Mouse (Mus musculus) liver, embryonic 14.5 days (tissue): ENCODE measurements around the gene Zc3h12c. TPM values are rescaled to one million over a fixed set of nuclear protein-coding genes. Genes with fewer than 3 reads are reported as not detected.

Source experiments
- ATAC-seq: fragments of 200-750 bp; cut with Nextera tagmentation; 2 replicates; pipeline ENCODE4 v1.8.0; 2017; ENCODE audit warnings: moderate number of reproducible peaks, mild to moderate bottlenecking, moderate library complexity; ENCODE audit not compliant: insufficient read depth
- DNase-seq, 3 experiments: peaks; one replicate each; pipeline ENCODE4 v3.0.0-alpha.2; 2012 to 2013; ENCODE audit warnings: low read depth in 3 of 3, low spot score in 3 of 3
- H3K27ac ChIP-seq: fragments of 300-500 bp; sonication (generic); 2 replicates; pipeline ENCODE4 v1.5.1; 2014; ENCODE audit warnings: moderate library complexity, mild to moderate bottlenecking, control low read depth, inconsistent platforms
- H3K27me3 ChIP-seq: fragments of 300-500 bp; sonication (generic); 2 replicates; pipeline ENCODE4 v1.6.1; 2014; ENCODE audit warnings: mild to moderate bottlenecking, low read length, moderate library complexity; ENCODE audit not compliant: control insufficient read depth, insufficient read depth
- H3K36me3 ChIP-seq: fragments of 300-500 bp; sonication (generic); replicated peaks from 2 replicates; pipeline ENCODE4 v1.6.1; 2014; ENCODE audit warnings: low read depth; ENCODE audit not compliant: control insufficient read depth, insufficient read depth
- H3K4me1 ChIP-seq, 2 experiments: fragments of 200-500 bp in 1 of 2; fragments of 300-500 bp in 1 of 2; sonication (generic) in 1 of 2; replicated peaks; 2 replicates each; pipeline ENCODE4 v1.6.1; 2012 to 2014; ENCODE audit warnings: antibody characterized with exemption in 1 of 2, inconsistent platforms in 1 of 2, low read length in 1 of 2; ENCODE audit not compliant: control insufficient read depth in 2 of 2, insufficient read depth in 2 of 2
- H3K4me2 ChIP-seq: fragments of 300-500 bp; sonication (generic); 2 replicates; pipeline ENCODE4 v1.6.1; 2014; ENCODE audit warnings: low read depth, mild to moderate bottlenecking, control low read depth, moderate library complexity
- H3K4me3 ChIP-seq, 2 experiments: fragments of 200-500 bp in 1 of 2; fragments of 300-500 bp in 1 of 2; sonication (generic) in 1 of 2; 2 replicates each; pipeline ENCODE4 v1.5.1; 2012 to 2014; ENCODE audit warnings: low read depth in 2 of 2, low read length in 2 of 2, mild to moderate bottlenecking in 2 of 2, control low read depth in 1 of 2, inconsistent platforms in 1 of 2, moderate library complexity in 1 of 2; ENCODE audit not compliant: insufficient read depth in 1 of 2
- H3K9ac ChIP-seq: fragments of 300-500 bp; sonication (generic); replicated peaks from 2 replicates; pipeline ENCODE4 v1.6.1; 2014; ENCODE audit warnings: mild to moderate bottlenecking, control low read depth, moderate library complexity
- H3K9me3 ChIP-seq: fragments of 300-500 bp; sonication (generic); 2 replicates; pipeline ENCODE4 v1.6.1; 2016; ENCODE audit warnings: low read length, mixed read lengths; ENCODE audit not compliant: control insufficient read depth
- CTCF ChIP-seq: IDR thresholded peaks from 2 replicates; pipeline ENCODE4 v1.5.1; 2016; ENCODE audit warnings: antibody characterized with exemption, low read depth, control low read depth
- EP300 ChIP-seq: IDR thresholded peaks from 2 replicates; pipeline ENCODE4 v1.6.1; 2016; ENCODE audit warnings: antibody characterized with exemption, low read depth
- WGBS: fragments of 180-500 bp; shearing (Covaris S2); extraction: QIAGEN DNeasy Blood & Tissue Kit; methylation state at CpG from one replicate; pipeline ENCODE4 v1.1.7; 2014; ENCODE audit not compliant: insufficient replicate concordance; 5-methylcytosine and 5-hydroxymethylcytosine counted together
- polyA plus RNA-seq, 2 experiments: library from polyadenylated mRNA; depleted of rRNA in 1 of 2; stranded (reverse) in 1 of 2; unstranded in 1 of 2; fragments of >200 nt; fragmentation: Nextera tagmentation in 1 of 2; extraction: Ambion mirVana in 1 of 2; gene quantifications; 2 replicates each; pipeline versions ENCODE4 v1.2.1 to v1.2.3; 2012 to 2014

Gene Zc3h12c
- polyA plus RNA-seq, 2 experiments = 0.38 to 0.53 TPM

DNA sequence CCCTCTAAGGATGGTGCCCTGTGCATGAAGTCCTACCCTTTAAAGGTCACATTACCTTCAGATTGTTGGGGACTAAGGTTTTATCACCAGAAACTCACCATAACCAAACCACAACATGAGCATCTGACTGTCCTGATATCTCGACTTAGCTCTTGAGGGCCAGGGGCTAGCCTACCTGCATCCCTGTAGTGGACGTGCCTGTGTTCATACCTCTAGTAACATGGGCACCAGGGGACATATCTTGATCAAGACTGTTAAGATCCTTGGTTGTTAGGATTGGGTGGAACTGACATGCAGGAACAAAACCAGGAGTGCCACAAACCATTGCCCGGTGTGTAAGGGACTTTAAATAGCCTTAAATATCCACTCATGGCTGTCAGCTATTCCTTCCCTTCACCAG is 61.2 kb downstream of the Zc3h12c start:
- DNase-seq (no peak), ATAC-seq (no peak)
- Histone ChIP-seq H3K27ac (no peak overlapping the region), H3K4me3 (no peak overlapping the region), H3K27me3 (no peaks in the 10 kb centered on the region), H3K36me3 (no peaks in the 10 kb centered on the region), H3K4me1 (peaks cover 13 to 29% of the 10 kb centered on the region in 2 experiments), H3K9ac (no peak overlapping the region), H3K9me3 (no peaks in the 10 kb centered on the region), H3K4me2 (no peak overlapping the region)
- TF ChIP-seq EP300 (no peak), CTCF (no peak)
- 59% methylated on average over 3 of the region's 3 CpGs for WGBS

DNA sequence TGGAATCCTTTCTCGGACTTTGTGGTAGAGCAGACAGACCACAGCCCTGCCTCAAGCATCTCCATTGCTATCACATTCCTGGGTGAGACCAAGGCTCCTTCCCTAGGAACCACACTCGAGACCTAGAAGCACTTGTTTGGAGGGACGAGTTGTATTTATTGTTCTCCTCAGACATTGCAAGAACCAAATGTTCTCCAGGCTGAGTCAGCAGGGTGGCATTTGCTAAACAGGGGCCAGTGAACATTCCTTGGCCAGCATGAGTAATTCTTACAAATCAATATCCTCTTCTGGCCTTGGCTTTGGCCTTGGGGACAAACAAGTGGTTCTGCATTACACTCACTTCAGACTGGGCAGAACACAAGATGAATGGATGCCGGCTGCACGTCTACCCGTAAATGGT is 62.9 kb downstream of the Zc3h12c start:
- WGBS = 72% methylated on average over 6 of the region's 6 CpGs

DNA sequence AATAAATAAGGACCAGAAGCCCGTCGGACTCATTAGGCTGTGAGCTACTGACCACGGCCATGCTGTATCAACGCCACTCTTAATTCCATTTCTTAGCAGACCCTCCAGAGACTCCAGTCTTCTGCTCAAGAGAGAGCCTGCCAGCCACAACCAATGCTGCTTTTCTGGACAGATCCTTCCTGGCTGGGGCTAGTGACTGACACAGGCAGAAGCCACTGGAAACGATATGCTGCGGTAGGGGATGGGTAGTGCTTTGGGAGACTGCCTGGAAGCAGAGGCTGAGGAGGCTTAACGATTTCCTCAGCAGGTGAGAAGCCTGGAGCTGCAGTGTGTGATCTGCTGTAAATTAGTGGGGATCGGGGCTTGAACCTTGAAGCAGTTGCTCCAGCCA is 64.2 kb downstream of the Zc3h12c start:
- Histone ChIP-seq H3K27me3 (no peaks in the 10 kb centered on the region), H3K4me1 (peaks cover 13 to 23% of the 10 kb centered on the region in 2 experiments), H3K36me3 (no peaks in the 10 kb centered on the region), H3K9me3 (no peaks in the 10 kb centered on the region), H3K4me2 (peak overlapping the region; percentile 15; the same call in 1 of the 2 replicates), H3K27ac (0 out of 2 replicates have a peak overlapping the region, but pooled peaks have one; percentile 20), H3K9ac (peak overlapping the region; percentile 5), H3K4me3 (no peak overlapping the region)
- WGBS = 61% methylated on average over 8 of the region's 8 CpGs
- no peak for ATAC-seq
- TF ChIP-seq CTCF (no peak), EP300 (no peak)
- no peak for DNase-seq

More for the DNA sequence above, 62.9 kb downstream of the Zc3h12c start:
- peaks cover 13 to 24% of the 10 kb centered on the region in 2 experiments for H3K4me1 ChIP-seq
- TF ChIP-seq CTCF (no peak), EP300 (no peak)
- no peaks in the 10 kb centered on the region for H3K36me3 ChIP-seq
- no peak for DNase-seq
- no peak overlapping the region for H3K27ac ChIP-seq
- no peak overlapping the region for H3K9ac ChIP-seq
- H3K4me3 ChIP-seq = no peak overlapping the region
- no peaks in the 10 kb centered on the region for H3K9me3 ChIP-seq
- no peak for ATAC-seq
- no peak overlapping the region for H3K4me2 ChIP-seq
- H3K27me3 ChIP-seq = no peaks in the 10 kb centered on the region

DNA sequence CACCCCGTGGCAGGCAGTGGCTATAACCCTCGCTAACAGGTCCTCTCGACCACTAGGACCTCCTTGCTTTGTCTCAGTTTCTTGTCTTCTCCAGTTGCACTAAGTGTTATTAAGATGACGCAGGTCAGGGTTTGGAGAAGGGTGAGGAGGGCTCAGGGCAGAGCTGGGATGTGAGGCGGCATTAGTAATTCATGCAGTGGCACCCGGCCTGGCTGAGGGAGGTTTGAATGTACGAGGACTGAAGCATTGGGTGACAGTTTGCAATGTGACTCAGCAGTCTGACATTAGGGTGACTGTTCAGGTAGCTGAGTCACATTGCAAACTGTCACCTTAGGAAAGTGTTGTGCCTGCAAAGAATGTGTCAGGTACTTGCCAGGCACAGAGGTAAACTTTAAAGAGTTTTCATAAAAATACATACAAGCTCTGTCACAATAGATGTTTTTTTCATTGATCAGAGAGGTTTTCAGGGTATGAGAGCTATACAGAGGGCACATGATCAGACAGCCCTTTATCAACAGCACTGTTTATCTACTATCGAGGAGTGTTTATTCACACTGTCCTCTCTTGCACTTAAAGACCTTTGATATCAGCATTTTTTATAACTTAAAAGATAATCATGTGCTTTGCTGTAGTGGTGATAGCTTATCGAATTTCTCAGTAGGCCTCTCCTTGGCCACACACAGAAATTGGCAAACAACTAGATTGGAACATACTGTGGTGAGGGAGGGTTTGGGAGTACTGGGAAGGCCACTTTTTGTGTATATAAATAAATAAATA is 64.7 kb downstream of the Zc3h12c start:
- H3K4me2 ChIP-seq = peak overlapping the region; percentile 15; the same call in 1 of the 2 replicates
- H3K4me1 ChIP-seq = peaks cover 13 to 23% of the 10 kb centered on the region in 2 experiments
- DNase-seq (no peak), ATAC-seq (peak; percentile 82)
- TF ChIP-seq EP300 = peak; percentile 63
- no peak for TF ChIP-seq CTCF
- H3K27ac ChIP-seq = no peak overlapping the region; the same call in 1 of the 2 replicates
- no peaks in the 10 kb centered on the region for H3K36me3 ChIP-seq
- 38% methylated on average over 9 of the region's 9 CpGs for WGBS
- H3K4me3 ChIP-seq = no peak overlapping the region
- H3K9ac ChIP-seq = no peak overlapping the region; the same call in 1 of the 2 replicates
- H3K27me3 ChIP-seq = no peaks in the 10 kb centered on the region
- H3K9me3 ChIP-seq = no peaks in the 10 kb centered on the region

GRCm38 (mm10) chr9:52102060-52102844 is 66.1 kb downstream of the Zc3h12c start:
- DNase-seq (no peak), ATAC-seq (no peak)
- Histone ChIP-seq H3K4me2 (no peak overlapping the region), H3K27me3 (no peaks in the 10 kb centered on the region), H3K9ac (no peak overlapping the region), H3K4me1 (peaks cover 13 to 25% of the 10 kb centered on the region in 2 experiments), H3K27ac (no peak overlapping the region), H3K36me3 (no peaks in the 10 kb centered on the region), H3K4me3 (no peak overlapping the region), H3K9me3 (no peaks in the 10 kb centered on the region)
- 72% methylated on average over 13 of the region's 13 CpGs for WGBS
- TF ChIP-seq EP300 (no peak), CTCF (0 out of 2 replicates have a peak, but pooled peaks have one; percentile 20)
